Mouse (Mus musculus): ENCODE results near the gene Unc119b.

DNA sequence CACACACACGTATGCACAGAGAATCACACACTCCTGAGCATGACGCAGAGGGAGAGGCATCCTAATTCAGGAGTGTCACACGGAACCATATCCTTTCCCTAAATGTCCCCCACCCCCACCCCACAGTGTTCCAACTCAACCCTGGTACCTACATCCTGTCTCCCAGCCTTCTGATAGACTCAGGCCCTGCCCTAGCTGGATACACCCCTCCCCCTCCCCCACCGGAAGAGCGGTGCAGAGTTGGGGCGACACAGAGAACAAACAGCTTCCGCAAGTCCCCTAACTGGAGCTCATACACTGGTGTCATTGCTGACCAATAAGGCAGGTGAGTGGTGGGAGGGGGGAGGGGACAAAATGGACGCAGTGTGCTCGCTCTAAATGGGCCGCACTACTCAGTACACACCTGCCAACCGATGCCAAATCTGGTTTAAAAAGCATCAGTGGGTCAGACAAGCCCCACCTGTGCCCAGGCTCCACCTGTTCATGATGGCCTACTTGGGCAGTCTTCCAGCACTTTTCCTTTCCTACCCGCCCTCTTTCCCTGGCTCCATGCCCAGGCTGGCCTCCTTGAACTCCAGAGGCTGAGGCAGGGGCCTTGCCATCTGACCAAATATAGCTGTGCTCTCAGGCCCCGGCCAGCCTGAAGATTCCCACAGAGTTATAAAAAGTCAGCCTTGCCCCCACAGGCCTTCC lies 46.6 kb upstream of the Unc119b start:
- no peak for TF ChIP-seq EP300 (IDR thresholded peaks at IDR 0.05)
- TF ChIP-seq CTCF (IDR thresholded peaks at IDR 0.05), result no peak
